Mouse (Mus musculus): ENCODE results near the gene Zscan20. TPM values are rescaled to one million over a fixed set of nuclear protein-coding genes. Genes with fewer than 3 reads are reported as not detected.

The Zscan20 gene
- 2.2 and 2.7 TPM in 2 replicates for polyA plus RNA-seq (2015; fragmentation: Nextera tagmentation; extraction: Ambion mirVana)

DNA sequence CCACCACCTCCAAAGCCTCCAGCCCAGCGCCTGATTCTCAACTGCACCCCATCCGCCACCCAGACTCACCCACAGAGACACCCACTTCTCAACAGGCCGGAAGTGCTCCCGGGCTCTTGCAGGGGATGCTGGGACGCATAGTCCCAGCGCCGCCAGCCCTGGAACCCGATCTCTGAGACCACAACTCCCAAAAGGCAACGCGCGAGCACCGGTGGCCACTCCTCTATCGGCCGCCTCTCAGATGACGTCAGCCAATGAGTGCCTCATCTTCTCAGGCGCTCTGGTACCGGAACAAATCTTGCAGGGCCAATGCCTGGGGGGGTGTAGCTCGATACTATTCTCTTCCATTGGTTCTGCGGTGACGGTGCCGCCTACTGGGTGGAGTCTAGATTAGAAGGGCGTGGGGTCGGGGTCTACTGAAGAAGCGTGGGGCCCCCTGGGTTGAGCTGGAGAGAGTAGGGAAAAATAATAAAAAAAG is at the start of gene Zscan20:
Gene Zscan20 (minus strand): TSS at position 174 of the 478 bp plus-strand sequence.

DNA sequence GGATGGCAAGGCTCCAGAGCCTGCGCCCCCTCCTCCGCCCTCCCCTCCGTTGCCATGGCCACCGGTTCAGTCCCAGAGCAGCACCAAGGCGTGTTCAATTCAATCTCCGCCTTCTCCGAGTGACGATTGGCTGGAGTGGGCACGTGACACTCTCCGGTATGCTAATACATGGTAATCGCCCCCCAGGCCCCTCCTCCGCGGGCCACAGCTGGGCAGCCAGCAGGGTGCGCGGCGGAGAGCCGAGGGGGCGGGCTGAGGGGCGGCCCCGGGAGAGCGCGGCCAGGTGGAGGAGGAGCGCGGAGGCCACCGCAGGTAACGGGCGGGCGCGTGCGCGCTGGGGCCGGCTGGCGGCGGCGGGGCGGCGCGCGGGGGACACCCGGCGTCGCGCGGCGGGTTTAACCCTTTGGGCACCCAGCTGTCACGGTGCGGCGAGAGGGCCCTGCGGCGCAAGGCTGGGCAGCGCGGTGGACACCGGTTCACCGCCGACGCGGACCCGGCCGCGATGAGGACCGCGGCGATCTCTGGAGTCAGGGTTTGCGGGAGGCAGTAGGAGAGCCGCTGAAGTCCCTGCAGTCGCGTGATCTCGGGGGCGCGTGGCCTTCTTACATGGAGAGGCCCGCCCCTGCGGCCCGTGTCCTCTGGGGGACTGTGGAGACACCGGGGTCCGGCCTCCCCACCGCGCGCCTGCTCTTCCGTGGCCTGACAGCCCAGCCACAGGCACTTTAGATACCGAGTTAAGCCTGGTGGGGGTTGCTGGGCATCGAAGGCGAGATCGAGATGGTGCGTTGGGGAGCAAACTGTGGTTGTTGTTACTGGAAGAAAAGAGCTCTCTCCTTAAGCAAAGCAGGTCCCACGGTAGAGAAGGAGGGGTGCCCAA is 44.8 kb upstream of the Zscan20 start, which contains the start of gene Phc2:
Gene Phc2 (plus strand): TSS at position 198 of the 877 bp plus-strand sequence.

DNA sequence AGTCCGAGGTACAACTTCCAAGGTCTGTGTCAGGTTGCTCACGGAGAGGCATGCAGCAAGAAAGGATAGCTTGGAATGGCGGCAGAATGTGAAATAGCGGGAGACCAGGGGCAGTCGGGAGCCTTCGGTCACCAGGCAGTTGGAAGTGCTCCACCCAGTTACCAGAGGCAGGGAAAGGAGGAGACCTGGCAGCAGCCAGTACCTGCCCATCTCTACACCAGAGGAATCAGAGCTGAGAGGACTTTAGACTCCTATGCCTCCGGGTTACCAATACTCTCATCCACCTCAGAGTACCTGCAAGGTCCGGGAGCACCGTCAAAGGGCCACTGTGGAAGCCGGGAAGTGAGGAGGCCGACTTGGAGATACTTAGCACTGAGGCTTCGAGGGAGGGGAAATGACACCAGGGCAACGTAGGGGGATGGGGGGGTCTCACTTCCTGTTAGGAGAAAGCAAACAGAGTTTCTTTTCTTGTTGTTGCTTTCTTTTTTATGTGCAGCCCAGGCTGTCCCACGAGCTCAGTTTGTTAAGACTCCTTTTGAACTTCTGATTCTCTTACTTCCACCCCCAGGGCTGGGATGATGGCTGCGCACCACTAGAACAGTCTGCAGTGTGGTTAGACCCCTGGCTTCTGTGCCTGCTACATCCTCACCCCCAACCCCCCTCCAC is 8.5 kb upstream of the Zscan20 start, which contains the start of gene Tlr12:
Gene Tlr12 (minus strand): TSS at position 374 of the 666 bp plus-strand sequence.

Other genes starting within 250 kb of the Zscan20 start
- 1.3 and 1.6 TPM in 2 replicates for gene Tlr12, start 8.5 kb upstream of the Zscan20 start, polyA plus RNA-seq (2015; fragmentation: Nextera tagmentation; extraction: Ambion mirVana)
- gene Phc2, start 44.6 kb upstream of the Zscan20 start, polyA plus RNA-seq (2015; fragmentation: Nextera tagmentation; extraction: Ambion mirVana): 42.6 and 47.5 TPM in 2 replicates
- gene A3galt2, start 145.3 kb upstream of the Zscan20 start, polyA plus RNA-seq (2015; fragmentation: Nextera tagmentation; extraction: Ambion mirVana): 0.24 and 0.74 TPM in 2 replicates
- 27.2 and 29.2 TPM in 2 replicates for gene Zfp362, start 195.9 kb upstream of the Zscan20 start, polyA plus RNA-seq (2015; fragmentation: Nextera tagmentation; extraction: Ambion mirVana)

All from neural tube, postnatal 0 days (tissue).